Mouse (Mus musculus) spleen, adult 2 months (tissue): Measurements from ENCODE around the gene Pxk.

ENCODE experiments used
- CTCF ChIP-seq: fragments of 200-500 bp; IDR thresholded peaks from 2 replicates; pipeline ENCODE4 v1.5.1; 2011; ENCODE audit warnings: mild to moderate bottlenecking, inconsistent platforms; ENCODE audit not compliant: insufficient read depth, insufficient read length, insufficient replicate concordance; ENCODE audit errors: extremely low read depth
- POLR2A ChIP-seq: fragments of 200-500 bp; IDR thresholded peaks from 2 replicates; pipeline ENCODE4 v1.6.1; 2011; ENCODE audit warnings: low read depth, low read length, inconsistent platforms

- no peak for TF ChIP-seq CTCF
- no peak for TF ChIP-seq POLR2A
Observed at GRCm38 (mm10) chr14:8080718-8081117, 17.3 kb upstream of the Pxk start.
